Mouse (Mus musculus) megakaryocyte, embryonic 14.5 days (primary cell): ENCODE measurements around the gene Fuca2.

Experiments
- FLI1 ChIP-seq: IDR thresholded peaks from 2 replicates; pipeline ENCODE4 v1.6.1; 2012; ENCODE audit warnings: low read length, inconsistent platforms, mixed read lengths
- GATA1 ChIP-seq: IDR thresholded peaks from 3 replicates; pipeline ENCODE4 v1.6.1; 2012; ENCODE audit warnings: mixed read lengths, low read length, inconsistent platforms, borderline replicate concordance

DNA sequence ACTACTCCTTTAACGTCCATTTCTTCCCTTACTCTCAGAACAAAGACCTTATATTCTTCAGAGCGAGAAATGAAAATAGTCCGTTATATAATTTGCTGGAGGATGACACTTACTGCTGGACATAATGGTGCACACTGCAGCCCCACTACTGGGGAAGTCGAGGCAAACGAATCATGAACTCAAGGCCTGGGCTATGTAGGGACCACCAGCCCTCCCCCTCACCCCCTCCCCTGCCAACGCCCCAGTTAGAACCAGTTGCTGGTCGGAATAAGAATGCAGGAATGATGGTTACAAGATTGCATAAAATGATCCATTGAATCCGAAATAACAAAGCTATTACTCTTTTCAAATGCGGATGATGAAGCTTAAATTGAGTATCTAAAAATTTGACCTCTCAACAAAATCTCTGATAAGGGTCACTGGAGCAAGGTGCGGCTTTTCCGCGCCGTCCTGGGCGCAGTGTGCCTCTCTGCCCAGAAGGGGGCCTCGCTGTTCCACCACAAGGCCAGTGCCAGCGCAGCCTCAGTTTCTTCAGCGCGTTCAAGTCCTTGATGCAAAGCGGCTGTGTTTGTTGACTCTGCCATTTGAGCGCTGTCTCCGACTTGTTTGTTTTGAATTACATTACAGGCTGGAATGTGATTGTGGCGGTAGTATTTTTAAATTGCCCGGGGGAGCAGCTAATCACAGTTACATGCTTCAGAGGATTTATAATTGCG lies 65.2 kb downstream of the Fuca2 start:
- TF ChIP-seq FLI1: no peak
- no peak for TF ChIP-seq GATA1
